Mouse (Mus musculus) CH12.LX (cell line): Measurements from ENCODE around the gene Rpl18a. TPM values are rescaled to one million over a fixed set of nuclear protein-coding genes. Genes with fewer than 3 reads are reported as not detected.

ENCODE experiments used
- DNase-seq: peaks from one replicate; pipeline ENCODE4 v3.0.0-alpha.2; 2013; ENCODE audit errors: extremely low read depth
- H3K27ac ChIP-seq: 2 replicates; pipeline ENCODE4 v1.5.1; 2012; ENCODE audit warnings: low read depth, mild to moderate bottlenecking, control low read depth, moderate library complexity; ENCODE audit not compliant: insufficient read depth
- H3K27me3 ChIP-seq: replicated peaks from 2 replicates; pipeline ENCODE3; 2012; ENCODE audit warnings: inconsistent platforms
- H3K36me3 ChIP-seq, 2 experiments: replicated peaks in 1 of 2; 2 replicates each; pipeline versions ENCODE3 to v1.6.1; 2012; ENCODE audit warnings: inconsistent platforms in 1 of 2, low read length in 1 of 2, mild to moderate bottlenecking in 1 of 2, mixed read lengths in 1 of 2, moderate library complexity in 1 of 2; ENCODE audit not compliant: control insufficient read depth in 1 of 2, insufficient read depth in 1 of 2
- H3K4me1 ChIP-seq, 2 experiments: 2 replicates each; pipeline ENCODE4 v1.6.1; 2012; ENCODE audit warnings: inconsistent platforms in 1 of 2, moderate library complexity in 1 of 2; ENCODE audit not compliant: insufficient read depth in 2 of 2, control insufficient read depth in 1 of 2
- H3K4me2 ChIP-seq: 2 replicates; pipeline ENCODE4 v1.6.1; 2012; ENCODE audit warnings: low read depth, mild to moderate bottlenecking, control low read depth; ENCODE audit not compliant: poor library complexity, insufficient read depth, severe bottlenecking
- H3K4me3 ChIP-seq, 3 experiments: fragments of 150-350 bp in 1 of 3; sonication (generic) in 1 of 3; replicated peaks in 1 of 3; 2 replicates each; pipeline versions ENCODE3 to v1.5.1; 2011 to 2012; ENCODE audit warnings: low read depth in 2 of 3, low read length in 2 of 3, mild to moderate bottlenecking in 2 of 3, moderate library complexity in 2 of 3, control low read depth in 1 of 3, improper control_type of control experiment in 1 of 3, inconsistent platforms in 1 of 3, mixed read lengths in 1 of 3; ENCODE audit not compliant: poor library complexity in 1 of 3
- H3K79me2 ChIP-seq: replicated peaks from 2 replicates; pipeline ENCODE4 v1.6.1; 2012; ENCODE audit warnings: mild to moderate bottlenecking, moderate library complexity; ENCODE audit not compliant: control insufficient read depth, poor library complexity, insufficient read depth, severe bottlenecking; ENCODE audit errors: extremely low read depth
- H3K9ac ChIP-seq: 2 replicates; pipeline ENCODE4 v1.6.1; 2012; ENCODE audit warnings: low read depth, mild to moderate bottlenecking, control low read depth, moderate library complexity; ENCODE audit not compliant: insufficient read depth
- H3K9me3 ChIP-seq: replicated peaks from 2 replicates; pipeline ENCODE3; 2012; ENCODE audit warnings: low read length, inconsistent platforms, mixed read lengths
- CHD1 ChIP-seq: IDR thresholded peaks from 2 replicates; pipeline ENCODE4 v1.6.1; 2012; ENCODE audit warnings: low read depth, low read length, improper control_type of control experiment, inconsistent platforms
- CHD2 ChIP-seq: IDR thresholded peaks from 2 replicates; pipeline ENCODE4 v1.6.1; 2011; ENCODE audit warnings: low read length, improper control_type of control experiment
- CTCF ChIP-seq, 2 experiments: IDR thresholded peaks in 1 of 2; conservative IDR thresholded peaks in 1 of 2; 2 replicates each; pipeline ENCODE4 v1.5.1; 2011 to 2012; ENCODE audit warnings: low read depth in 2 of 2, low read length in 2 of 2, improper control_type of control experiment in 1 of 2, inconsistent platforms in 1 of 2, mild to moderate bottlenecking in 1 of 2, moderate library complexity in 1 of 2
- E2F4 ChIP-seq: IDR thresholded peaks from 2 replicates; pipeline ENCODE4 v1.6.1; 2011; ENCODE audit warnings: low read depth, low read length, improper control_type of control experiment; ENCODE audit not compliant: insufficient replicate concordance
- ELF1 ChIP-seq: IDR thresholded peaks from 2 replicates; pipeline ENCODE4 v1.6.1; 2014; ENCODE audit warnings: low read depth, mild to moderate bottlenecking, inconsistent platforms, low read length, improper control_type of control experiment
- EP300 ChIP-seq: IDR thresholded peaks from 2 replicates; pipeline ENCODE4 v1.6.1; 2011; ENCODE audit warnings: low read length, improper control_type of control experiment
- IRF4 ChIP-seq: IDR thresholded peaks from 2 replicates; pipeline ENCODE4 v1.6.1; 2014; ENCODE audit warnings: low read depth, mild to moderate bottlenecking, inconsistent platforms, low read length, improper control_type of control experiment
- JUND ChIP-seq: conservative IDR thresholded peaks from 2 replicates; pipeline ENCODE4 v1.6.1; 2011; ENCODE audit warnings: low read depth, low read length, improper control_type of control experiment
- MAX ChIP-seq: IDR thresholded peaks from 2 replicates; pipeline ENCODE4 v1.6.1; 2011; ENCODE audit warnings: low read length, improper control_type of control experiment
- MAZ ChIP-seq: IDR thresholded peaks from 2 replicates; pipeline ENCODE4 v1.6.1; 2012; ENCODE audit warnings: low read depth, mild to moderate bottlenecking, inconsistent platforms, low read length, improper control_type of control experiment, moderate library complexity
- MXI1 ChIP-seq: IDR thresholded peaks from 2 replicates; pipeline ENCODE4 v1.6.1; 2011; ENCODE audit warnings: mild to moderate bottlenecking, low read depth, low read length, improper control_type of control experiment
- MYC ChIP-seq: IDR thresholded peaks from 2 replicates; pipeline ENCODE4 v1.6.1; 2011; ENCODE audit warnings: low read depth, mild to moderate bottlenecking, improper control_type of control experiment, low read length
- POLR2AphosphoS2 ChIP-seq: IDR thresholded peaks from 2 replicates; pipeline ENCODE4 v1.6.1; 2011; ENCODE audit warnings: low read depth, low read length, improper control_type of control experiment
- RCOR1 ChIP-seq: conservative IDR thresholded peaks from 2 replicates; pipeline ENCODE4 v1.6.1; 2012; ENCODE audit warnings: low read depth, mild to moderate bottlenecking, inconsistent platforms, low read length, improper control_type of control experiment
- UBTF ChIP-seq: IDR thresholded peaks from 2 replicates; pipeline ENCODE4 v1.6.1; 2012; ENCODE audit warnings: low read depth, mild to moderate bottlenecking, inconsistent platforms, low read length, improper control_type of control experiment, moderate library complexity
- USF1 ChIP-seq: IDR thresholded peaks from 2 replicates; pipeline ENCODE4 v1.6.1; 2014; ENCODE audit warnings: low read depth, mild to moderate bottlenecking, inconsistent platforms, low read length, improper control_type of control experiment
- ZC3H11A ChIP-seq: IDR thresholded peaks from 2 replicates; pipeline ENCODE4 v1.6.1; 2012; ENCODE audit warnings: low read depth, mild to moderate bottlenecking, inconsistent platforms, low read length, improper control_type of control experiment
- ZNF384 ChIP-seq: IDR thresholded peaks from 2 replicates; pipeline ENCODE4 v1.6.1; 2012; ENCODE audit warnings: low read depth, low read length, improper control_type of control experiment, inconsistent platforms
- dilution Hi-C: fragments of 300-500 bp; cut with MboI; formaldehyde crosslinking; loops from 2 replicates; pipeline ENCODE4 v1.14.3; 2020; ENCODE audit warnings: low sequenced_read_pairs; ENCODE audit not compliant: extremely low pct_unique_long_range_greater_than_20kb, extremely low pct_ligation_motif_present
- in situ Hi-C: fragments of 300-500 bp; cut with MboI; formaldehyde crosslinking; loops from 3 replicates; pipeline ENCODE4 v1.14.3; 2019; ENCODE audit warnings: low sequenced_read_pairs, low pct_ligation_motif_present, low pct_unique_long_range_greater_than_20kb, mixed read lengths
- polyA plus RNA-seq: library from polyadenylated mRNA; unstranded; fragments of >175 nt; gene quantifications from 2 replicates; pipeline ENCODE4 v1.2.1, GENCODE M21; 2012; ENCODE audit warnings: low read depth; ENCODE audit not compliant: insufficient read length
- total RNA-seq, 2 experiments: library from RNA; depleted of rRNA; stranded (reverse); fragments of 300-350 nt in 1 of 2; fragments of >200 nt in 1 of 2; gene quantifications; 2 replicates each; pipeline ENCODE4 v1.2.3; 2012 to 2014

The Rpl18a gene
- total and polyA plus RNA-seq, 3 experiments, result 2,035 to 5,917 (median 3,837) TPM

GRCm38 (mm10) chr8:70928778-70929322 is 31.6 kb upstream of the Rpl18a start:
- dilution Hi-C loops (no loop called here), in situ Hi-C loops (no loop called here)
- no peak overlapping the region for H3K9ac ChIP-seq
- TF ChIP-seq UBTF (no peak), POLR2AphosphoS2 (no peak), CHD1 (no peak), RCOR1 (no peak), USF1 (no peak), E2F4 (no peak), MXI1 (no peak), MAX (no peak), ZC3H11A (no peak)
- TF ChIP-seq, all 38 proteins: peak for 0
- H3K27me3 ChIP-seq, result no peaks in the 10 kb centered on the region
- no peaks in the 10 kb centered on the region for H3K9me3 ChIP-seq
- H3K27ac ChIP-seq, result no peak overlapping the region
- no peak for DNase-seq
- no peaks in the 10 kb centered on the region for H3K36me3 ChIP-seq
- H3K4me3 ChIP-seq, result no peak overlapping the region
- H3K4me1 ChIP-seq, result peaks cover 0 to 11% of the 10 kb centered on the region in 2 experiments; a peak in 2 of 4 replicates
- H3K79me2 ChIP-seq, result no peaks in the 10 kb centered on the region
- no peak overlapping the region for H3K4me2 ChIP-seq

GRCm38 (mm10) chr8:70928096-70928495 is 30.9 kb upstream of the Rpl18a start:
- Histone ChIP-seq H3K9ac (no peak overlapping the region), H3K4me2 (no peak overlapping the region), H3K27ac (no peak overlapping the region), H3K4me3 (no peak overlapping the region), H3K79me2 (no peaks in the 10 kb centered on the region), H3K9me3 (no peaks in the 10 kb centered on the region), H3K27me3 (no peaks in the 10 kb centered on the region), H3K36me3 (no peaks in the 10 kb centered on the region), H3K4me1 (peaks cover 0 to 11% of the 10 kb centered on the region in 2 experiments; a peak in 2 of 4 replicates)
- dilution Hi-C loops, result no loop called here
- TF ChIP-seq IRF4, result no peak
- TF ChIP-seq EP300, result no peak
- no peak for TF ChIP-seq MYC
- TF ChIP-seq JUND, result no peak
- no peak for TF ChIP-seq CHD1
- TF ChIP-seq MAX, result no peak
- no peak for TF ChIP-seq CHD2
- no peak for TF ChIP-seq ZNF384
- no peak for TF ChIP-seq MAZ
- TF ChIP-seq UBTF, result no peak
- TF ChIP-seq ZC3H11A, result no peak
- no peak for TF ChIP-seq CTCF (conservative IDR thresholded peaks at IDR 0.05 in 1 of 2, IDR thresholded peaks at IDR 0.05 in 1 of 2; ENCODE audit: low read depth in 2 of 2, low read length in 2 of 2)
- TF ChIP-seq ELF1, result no peak
- no peak for DNase-seq
- in situ Hi-C loops, result no loop called here
